Mouse (Mus musculus) MEL (cell line): Measurements from ENCODE around the gene Tango2. TPM values are rescaled to one million over a fixed set of nuclear protein-coding genes. Genes with fewer than 3 reads are reported as not detected.

ENCODE experiments used
- DNase-seq: peaks from one replicate; pipeline ENCODE4 v3.0.0; 2011; ENCODE audit warnings: low read depth, low spot score
- H3K27ac ChIP-seq: 2 replicates; pipeline ENCODE4 v1.5.1; 2012; ENCODE audit warnings: low read depth, mild to moderate bottlenecking, control low read depth, low read length, moderate library complexity; ENCODE audit not compliant: control insufficient read depth
- H3K27me3 ChIP-seq, 2 experiments: fragments of 150-350 bp in 1 of 2; sonication (generic) in 1 of 2; 2 replicates each; pipeline ENCODE4 v1.6.1; 2012; ENCODE audit warnings: low read length in 2 of 2, mild to moderate bottlenecking in 2 of 2, improper control_type of control experiment in 1 of 2, moderate library complexity in 1 of 2; ENCODE audit not compliant: insufficient read depth in 2 of 2, control insufficient read depth in 1 of 2
- H3K36me3 ChIP-seq, 2 experiments: 2 replicates each; pipeline ENCODE4 v1.6.1; 2012 to 2014; ENCODE audit warnings: low read length in 2 of 2, improper control_type of control experiment in 1 of 2, inconsistent platforms in 1 of 2, mild to moderate bottlenecking in 1 of 2; ENCODE audit not compliant: insufficient read depth in 2 of 2, control insufficient read depth in 1 of 2
- H3K4me1 ChIP-seq, 2 experiments: fragments of 150-350 bp in 1 of 2; sonication (generic) in 1 of 2; 2 replicates each; pipeline ENCODE4 v1.6.1; 2012; ENCODE audit warnings: low read length in 2 of 2, improper control_type of control experiment in 1 of 2, mild to moderate bottlenecking in 1 of 2; ENCODE audit not compliant: insufficient read depth in 2 of 2, control insufficient read depth in 1 of 2
- H3K4me3 ChIP-seq, 2 experiments: fragments of 150-350 bp in 1 of 2; sonication (generic) in 1 of 2; 2 replicates each; pipeline ENCODE4 v1.5.1; 2012; ENCODE audit warnings: low read depth in 2 of 2, low read length in 2 of 2, mild to moderate bottlenecking in 2 of 2, moderate library complexity in 2 of 2, control low read depth in 1 of 2, improper control_type of control experiment in 1 of 2; ENCODE audit not compliant: control insufficient read depth in 1 of 2, insufficient read depth in 1 of 2
- H3K79me2 ChIP-seq: 2 replicates; pipeline ENCODE4 v1.6.1; 2012; ENCODE audit warnings: mild to moderate bottlenecking, low read length, moderate library complexity; ENCODE audit not compliant: control insufficient read depth, poor library complexity, insufficient read depth
- H3K9ac ChIP-seq: 2 replicates; pipeline ENCODE4 v1.6.1; 2012; ENCODE audit warnings: low read depth, mild to moderate bottlenecking, control low read depth, low read length, moderate library complexity; ENCODE audit not compliant: control insufficient read depth, poor library complexity, severe bottlenecking
- H3K9me3 ChIP-seq: fragments of 150-350 bp; sonication (generic); replicated peaks from 2 replicates; pipeline ENCODE4 v1.6.1; 2012; ENCODE audit warnings: mild to moderate bottlenecking, low read length, improper control_type of control experiment, moderate library complexity; ENCODE audit not compliant: insufficient read depth
- CHD1 ChIP-seq: IDR thresholded peaks from 2 replicates; pipeline ENCODE4 v1.6.1; 2012; ENCODE audit warnings: low read depth, mild to moderate bottlenecking, inconsistent platforms, low read length, improper control_type of control experiment
- CHD2 ChIP-seq: IDR thresholded peaks from 2 replicates; pipeline ENCODE4 v1.6.1; 2011; ENCODE audit warnings: low read length, improper control_type of control experiment
- E2F4 ChIP-seq: IDR thresholded peaks from 2 replicates; pipeline ENCODE4 v1.6.1; 2011; ENCODE audit warnings: low read depth, low read length, improper control_type of control experiment, borderline replicate concordance
- EP300 ChIP-seq, 2 experiments: IDR thresholded peaks; 2 replicates each; pipeline ENCODE4 v1.6.1; 2011; ENCODE audit warnings: improper control_type of control experiment in 2 of 2, low read length in 2 of 2, low read depth in 1 of 2, mild to moderate bottlenecking in 1 of 2
- ETS1 ChIP-seq: IDR thresholded peaks from 2 replicates; pipeline ENCODE4 v1.6.1; 2012; ENCODE audit warnings: low read depth, mild to moderate bottlenecking, inconsistent platforms, low read length, improper control_type of control experiment, moderate library complexity
- GABPA ChIP-seq: IDR thresholded peaks from 2 replicates; pipeline ENCODE4 v1.6.1; 2012; ENCODE audit warnings: low read depth, mild to moderate bottlenecking, inconsistent platforms, low read length, improper control_type of control experiment, moderate library complexity
- GATA1 ChIP-seq: IDR thresholded peaks from 2 replicates; pipeline ENCODE4 v1.6.1; 2011; ENCODE audit warnings: low read depth, low read length, improper control_type of control experiment
- HCFC1 ChIP-seq: IDR thresholded peaks from 2 replicates; pipeline ENCODE4 v1.6.1; 2012; ENCODE audit warnings: low read depth, mild to moderate bottlenecking, inconsistent platforms, low read length, improper control_type of control experiment, moderate library complexity
- KAT2A ChIP-seq: conservative IDR thresholded peaks from 2 replicates; pipeline ENCODE4 v1.6.1; 2012; ENCODE audit warnings: low read depth, low read length, improper control_type of control experiment, inconsistent platforms
- MAX ChIP-seq: IDR thresholded peaks from 2 replicates; pipeline ENCODE4 v1.6.1; 2011; ENCODE audit warnings: low read length, improper control_type of control experiment
- MAZ ChIP-seq: IDR thresholded peaks from 2 replicates; pipeline ENCODE4 v1.6.1; 2012; ENCODE audit warnings: low read depth, mild to moderate bottlenecking, inconsistent platforms, low read length, improper control_type of control experiment
- MEF2A ChIP-seq: IDR thresholded peaks from 2 replicates; pipeline ENCODE4 v1.6.1; 2014; ENCODE audit warnings: low read depth, mild to moderate bottlenecking, inconsistent platforms, low read length, improper control_type of control experiment; ENCODE audit not compliant: poor library complexity, insufficient replicate concordance, severe bottlenecking; ENCODE audit errors: extremely low read depth
- MXI1 ChIP-seq: IDR thresholded peaks from 2 replicates; pipeline ENCODE4 v1.6.1; 2011; ENCODE audit warnings: mild to moderate bottlenecking, low read depth, low read length, improper control_type of control experiment
- MYB ChIP-seq: IDR thresholded peaks from 2 replicates; pipeline ENCODE4 v1.6.1; 2011; ENCODE audit warnings: mild to moderate bottlenecking, low read depth, low read length, improper control_type of control experiment
- MYC ChIP-seq: IDR thresholded peaks from 2 replicates; pipeline ENCODE4 v1.6.1; 2011; ENCODE audit warnings: low read depth, mild to moderate bottlenecking, low read length, improper control_type of control experiment, moderate library complexity
- NELFE ChIP-seq: IDR thresholded peaks from 2 replicates; pipeline ENCODE4 v1.6.1; 2011; ENCODE audit warnings: low read depth, low read length, improper control_type of control experiment
- NRF1 ChIP-seq: IDR thresholded peaks from 2 replicates; pipeline ENCODE4 v1.6.1; 2014; ENCODE audit warnings: low read depth, mild to moderate bottlenecking, inconsistent platforms, low read length, improper control_type of control experiment, moderate library complexity; ENCODE audit not compliant: poor library complexity, insufficient read depth, severe bottlenecking
- POLR2AphosphoS2 ChIP-seq: IDR thresholded peaks from 2 replicates; pipeline ENCODE4 v1.6.1; 2011; ENCODE audit warnings: low read length, improper control_type of control experiment
- POLR2AphosphoS5 ChIP-seq: IDR thresholded peaks from 2 replicates; pipeline ENCODE4 v1.6.1; 2012; ENCODE audit warnings: low read depth, borderline replicate concordance, mild to moderate bottlenecking, inconsistent platforms, low read length, moderate library complexity, mixed read lengths
- SMC3 ChIP-seq: IDR thresholded peaks from 2 replicates; pipeline ENCODE4 v1.6.1; 2011; ENCODE audit warnings: low read depth, low read length, improper control_type of control experiment
- TCF12 ChIP-seq: IDR thresholded peaks from 2 replicates; pipeline ENCODE4 v1.6.1; 2014; ENCODE audit warnings: low read depth, mild to moderate bottlenecking, inconsistent platforms, low read length, improper control_type of control experiment, moderate library complexity
- UBTF ChIP-seq: IDR thresholded peaks from 2 replicates; pipeline ENCODE4 v1.6.1; 2012; ENCODE audit warnings: low read depth, mild to moderate bottlenecking, inconsistent platforms, low read length, improper control_type of control experiment, moderate library complexity, borderline replicate concordance; ENCODE audit not compliant: insufficient read depth
- USF1 ChIP-seq: IDR thresholded peaks from 2 replicates; pipeline ENCODE4 v1.6.1; 2014; ENCODE audit warnings: low read depth, mild to moderate bottlenecking, inconsistent platforms, low read length, improper control_type of control experiment, moderate library complexity
- USF2 ChIP-seq, 2 experiments: IDR thresholded peaks; 2 replicates each; pipeline ENCODE4 v1.6.1; 2011 to 2012; ENCODE audit warnings: improper control_type of control experiment in 2 of 2, low read length in 2 of 2, borderline replicate concordance in 1 of 2, inconsistent platforms in 1 of 2, low read depth in 1 of 2, mild to moderate bottlenecking in 1 of 2; ENCODE audit not compliant: insufficient read depth in 1 of 2
- ZC3H11A ChIP-seq: IDR thresholded peaks from 2 replicates; pipeline ENCODE4 v1.6.1; 2012; ENCODE audit warnings: low read depth, mild to moderate bottlenecking, inconsistent platforms, low read length, improper control_type of control experiment
- ZNF384 ChIP-seq: IDR thresholded peaks from 2 replicates; pipeline ENCODE4 v1.6.1; 2012; ENCODE audit warnings: low read depth, mild to moderate bottlenecking, inconsistent platforms, low read length, improper control_type of control experiment
- polyA plus RNA-seq, 2 experiments: library from polyadenylated mRNA; stranded (reverse) in 1 of 2; unstranded in 1 of 2; fragments of >175 nt in 1 of 2; fragments of >200 nt in 1 of 2; gene quantifications; 2 replicates each; pipeline versions ENCODE4 v1.2.1 to v1.2.4; 2012; ENCODE audit warnings: low replicate concordance in 2 of 2, low read depth in 1 of 2; ENCODE audit not compliant: insufficient read length in 2 of 2, insufficient read depth in 1 of 2, missing spikeins in 1 of 2
- total RNA-seq: library from RNA; depleted of rRNA; stranded (reverse); fragments of 300-350 nt; gene quantifications from 2 replicates; pipeline ENCODE4 v1.2.3, GENCODE M21; 2012

Gene Tango2
- total and polyA plus RNA-seq, 3 experiments = 55.9 to 98.3 TPM; not detected in 1

DNA sequence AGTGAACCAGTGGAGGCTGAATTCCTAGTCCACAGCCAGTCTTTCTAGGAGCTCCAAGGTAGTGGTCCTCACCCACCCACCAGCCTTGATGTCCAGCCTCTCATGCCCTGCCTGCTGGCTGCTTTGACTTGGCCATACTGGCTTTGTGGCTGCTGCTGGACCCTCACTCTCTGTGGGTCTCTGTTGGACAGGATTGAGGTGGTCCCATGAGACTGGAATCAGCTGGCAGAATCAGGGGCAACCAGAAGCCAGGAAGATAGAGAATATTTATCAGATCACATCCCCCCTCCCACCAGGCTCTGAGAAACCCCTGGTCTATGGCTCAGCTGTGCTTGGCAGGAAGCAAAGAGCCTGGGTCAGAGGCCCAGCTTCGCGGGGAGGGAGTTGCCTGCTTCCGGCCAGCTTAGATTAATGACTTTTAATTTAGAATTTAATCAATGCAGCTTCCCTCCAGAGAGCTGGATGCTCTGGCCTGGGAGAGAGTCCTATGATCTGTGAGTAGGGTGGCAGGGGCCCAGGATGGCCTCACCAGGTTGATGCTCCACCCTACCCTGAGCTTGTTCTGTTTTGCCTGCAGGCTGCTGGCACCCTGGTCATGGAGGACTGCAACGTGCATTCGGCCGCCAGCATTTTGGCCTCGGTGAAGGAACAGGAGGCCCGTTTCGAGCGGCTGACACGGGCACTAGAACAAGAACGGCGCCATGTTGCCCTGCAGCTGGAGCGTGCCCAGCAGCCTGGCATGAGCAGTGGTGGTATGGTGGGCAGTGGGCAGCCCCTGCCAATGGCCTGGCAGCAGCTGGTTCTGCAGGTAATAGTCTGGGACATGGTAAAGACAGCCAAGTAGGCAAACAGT, 40.9 kb upstream of the Tango2 start:
- H3K9ac ChIP-seq = peak overlapping the region; percentile 48; the same call in 1 of the 2 replicates
- H3K36me3 ChIP-seq = peaks cover 0 to 25% of the 10 kb centered on the region in 2 experiments; a peak in 2 of 4 replicates
- no peak for TF ChIP-seq NRF1
- no peak for TF ChIP-seq GATA1
- no peak for TF ChIP-seq MAX
- TF ChIP-seq, all 39 proteins: peak for 0
- no peaks in the 10 kb centered on the region for H3K27me3 ChIP-seq
- peaks cover 16 to 42% of the 10 kb centered on the region in 2 experiments for H3K4me1 ChIP-seq
- H3K79me2 ChIP-seq = no peaks in the 10 kb centered on the region; the same call in 1 of the 2 replicates
- H3K27ac ChIP-seq = peak overlapping the region; percentile 88
- no peak overlapping the region for H3K4me3 ChIP-seq
- H3K9me3 ChIP-seq = no peaks in the 10 kb centered on the region
- no peak for DNase-seq

DNA sequence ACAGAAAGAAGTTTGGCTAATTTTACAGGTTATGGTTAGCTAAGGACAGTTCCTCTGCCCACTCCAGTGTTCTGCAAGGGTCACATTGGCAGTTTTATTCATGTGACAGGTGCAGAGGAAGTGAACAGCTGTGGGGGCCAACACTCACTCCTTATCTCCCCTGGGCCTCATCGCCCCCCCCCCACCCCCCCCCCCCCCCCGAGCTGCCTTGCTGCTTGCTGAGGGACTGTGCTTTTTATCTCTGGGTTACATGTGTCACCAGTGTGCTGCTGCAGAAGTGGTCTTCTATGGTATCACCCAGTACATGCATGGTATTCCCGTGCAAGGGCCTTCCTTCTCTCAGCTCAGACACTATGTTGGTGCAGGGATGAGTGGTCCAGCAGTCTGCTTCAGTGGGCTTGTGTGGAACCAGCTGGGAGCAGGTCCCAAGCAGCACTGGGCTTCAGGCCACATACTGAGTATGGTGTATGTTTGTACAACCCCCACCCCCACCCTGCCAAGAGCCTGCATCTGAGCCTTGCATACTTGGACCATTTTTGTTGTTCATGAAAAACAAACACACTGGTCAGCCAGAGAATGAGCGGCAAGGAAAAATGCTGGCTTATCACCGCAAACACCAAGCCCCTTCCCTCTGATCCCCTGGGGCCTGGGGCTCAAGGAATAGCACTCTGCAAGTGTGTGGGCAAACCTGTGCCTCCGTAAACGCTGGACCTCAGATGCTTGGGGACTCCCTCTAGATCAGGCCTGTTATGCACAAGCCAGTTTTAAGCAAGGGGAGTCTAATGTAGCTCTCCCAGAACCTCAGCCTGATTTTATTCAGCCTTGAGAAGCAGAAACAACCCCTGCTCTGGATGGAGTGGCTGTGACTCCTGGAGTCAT, 40.0 kb upstream of the Tango2 start:
- Histone ChIP-seq H3K4me3 (no peak overlapping the region), H3K79me2 (no peaks in the 10 kb centered on the region; the same call in 1 of the 2 replicates), H3K27me3 (no peaks in the 10 kb centered on the region), H3K36me3 (peaks cover 0 to 25% of the 10 kb centered on the region in 2 experiments; a peak in 2 of 4 replicates), H3K9ac (peak overlapping the region; percentile 48), H3K4me1 (peaks cover 16 to 38% of the 10 kb centered on the region in 2 experiments), H3K9me3 (no peaks in the 10 kb centered on the region), H3K27ac (peak overlapping the region; percentile 88)
- peak; percentile 84 for DNase-seq
- TF ChIP-seq EP300 (IDR thresholded peaks at IDR 0.05; ENCODE audit: low read depth in 1 of 2, low read length in 2 of 2) (peak; percentile 79 to 93), NELFE (no peak), E2F4 (no peak), MAX (peak; percentile 53; the same call in 1 of the 2 replicates), GABPA (no peak), CHD1 (no peak), MYB (peak; percentile 79; the same call in 1 of the 2 replicates), ETS1 (peak; percentile 94), POLR2AphosphoS5 (no peak), CHD2 (0 out of 2 replicates have a peak, but pooled peaks have one; percentile 15), SMC3 (no peak), TCF12 (peak; percentile 98), ZNF384 (no peak), HCFC1 (no peak), USF2 (IDR thresholded peaks at IDR 0.05; ENCODE audit: borderline replicate concordance in 1 of 2, insufficient read depth in 1 of 2, low read depth in 1 of 2, low read length in 2 of 2) (no peak), MEF2A (no peak), MYC (no peak), USF1 (peak; percentile 73; the same call in 1 of the 2 replicates), MXI1 (peak; percentile 39), ZC3H11A (no peak), MAZ (peak; percentile 93), POLR2AphosphoS2 (no peak), KAT2A (no peak; the same call in 1 of the 2 replicates), UBTF (no peak)
